Mouse (Mus musculus) liver, adult 2 months (tissue): Measurements from ENCODE around the gene Fnbp1.

Experiments used
- CTCF ChIP-seq: fragments of 200-500 bp; IDR thresholded peaks from 2 replicates; pipeline ENCODE4 v1.5.1; 2011; ENCODE audit warnings: low read depth, low read length, control low read depth
- POLR2A ChIP-seq: fragments of 200-500 bp; IDR thresholded peaks from 2 replicates; pipeline ENCODE4 v1.6.1; 2011; ENCODE audit warnings: low read length, control low read depth; ENCODE audit not compliant: insufficient read depth; ENCODE audit errors: extremely low read depth

DNA sequence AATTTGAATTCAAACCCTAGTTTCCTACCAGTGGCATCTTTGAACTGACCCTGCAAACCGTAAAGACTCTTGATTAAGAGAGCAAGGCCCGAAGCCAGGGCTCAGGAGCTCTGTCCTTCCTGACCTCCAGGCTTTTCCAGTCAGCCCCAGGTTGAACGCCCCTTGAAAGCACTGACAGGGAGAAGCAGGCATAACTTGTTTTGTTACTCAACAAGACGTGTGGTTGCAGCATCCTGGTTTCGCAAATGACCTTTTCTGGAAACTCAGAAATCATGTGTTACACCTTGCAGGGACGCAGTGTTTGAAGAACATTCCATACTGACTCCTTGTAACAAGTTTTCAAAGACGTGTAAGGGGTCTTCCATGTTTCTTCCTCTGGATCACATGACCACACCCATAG lies 5.2 kb upstream of the Fnbp1 start:
- TF ChIP-seq POLR2A: no peak
- no peak for TF ChIP-seq CTCF
